ENCODE assay signal across 20 mouse cellular contexts in the genomic region with DNA sequence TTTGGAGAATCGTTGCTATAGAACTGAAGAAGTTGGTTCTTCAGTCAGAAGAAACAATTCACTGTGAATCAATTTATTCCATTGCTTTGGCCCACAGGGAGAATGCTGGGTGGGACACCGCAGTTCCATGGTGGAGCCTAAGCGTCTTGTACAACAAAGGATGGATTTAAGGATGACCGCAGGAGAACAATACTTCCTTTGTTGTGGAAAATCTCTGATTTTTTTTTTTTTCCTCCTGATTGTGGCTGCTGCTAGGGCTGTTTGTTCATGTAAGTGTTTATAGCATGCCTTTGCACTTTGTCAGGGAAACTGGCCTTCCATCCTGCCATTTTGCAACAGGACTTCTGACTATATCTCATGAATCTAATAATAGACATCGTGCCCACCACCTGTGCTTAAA.
DNase-seq lines count a peak whose midpoint lies in the region; ATAC-seq and TF ChIP-seq lines count a peak whose summit lies in the region.
"Had no signal": no experiment of that assay in that cellular context is flagged by ENCODE, and none has a peak within 500 bp of the region (broad histone marks: within the 10 kb centered on the region; RNA-seq: fewer than 3 reads in every experiment).

No protein-coding gene starts in this region.

- no peaks in the 10 kb centered on the region for H3K9me3 ChIP-seq in stomach, postnatal 0 days (ENCODE audit: control insufficient read depth, low read length)
- H3K9me3 ChIP-seq in hindbrain, embryonic 12.5 days (replicated peaks) = no peaks in the 10 kb centered on the region
- H3K9me3 ChIP-seq in forebrain, embryonic 10.5 days = no peaks in the 10 kb centered on the region
- H3K9me3 ChIP-seq: embryonic facial prominence, embryonic 12.5 days; forebrain, embryonic 12.5 days; G1E; heart, embryonic 12.5 days; hindbrain, embryonic 10.5 days; hindbrain, embryonic 15.5 days had no signal

- WGBS in stomach, postnatal 0 days = 86% methylated on average over 5 of the region's 5 CpGs
- 41% methylated on average over 5 of the region's 5 CpGs for WGBS in hindbrain, embryonic 12.5 days
- 56% methylated on average over 5 of the region's 5 CpGs for WGBS in forebrain, embryonic 10.5 days

- H3K4me3 ChIP-seq in myocyte = no peak overlapping the region
- H3K4me3 ChIP-seq in stomach, postnatal 0 days (ENCODE audit: low read depth, low read length) = no peak overlapping the region
- no peak overlapping the region for H3K4me3 ChIP-seq in hindbrain, embryonic 12.5 days
- H3K4me3 ChIP-seq in forebrain, embryonic 10.5 days = no peak overlapping the region
- H3K4me3 ChIP-seq: embryonic facial prominence, embryonic 12.5 days; forebrain, embryonic 12.5 days; heart, embryonic 12.5 days; hindbrain, embryonic 10.5 days; hindbrain, embryonic 15.5 days had no signal

- H3ac ChIP-seq in myocyte (ENCODE audit: control insufficient read depth, insufficient read length) = no peak overlapping the region

- TF ChIP-seq CTCF in stomach, postnatal 0 days (IDR thresholded peaks at IDR 0.05; ENCODE audit: low read depth) = no peak

- no peaks in the 10 kb centered on the region for H3K79me2 ChIP-seq in myocyte (ENCODE audit: control insufficient read depth, insufficient read depth)

- H3K27ac ChIP-seq in stomach, postnatal 0 days (replicated peaks) = peak overlapping the region; percentile 19; the same call in 1 of the 2 replicates
- H3K27ac ChIP-seq in hindbrain, embryonic 12.5 days = no peak overlapping the region
- H3K27ac ChIP-seq in forebrain, embryonic 10.5 days = no peak overlapping the region
- H3K27ac ChIP-seq: embryonic facial prominence, embryonic 12.5 days; forebrain, embryonic 12.5 days; hindbrain, embryonic 10.5 days; hindbrain, embryonic 15.5 days had no signal

- H3K4me1 ChIP-seq in stomach, postnatal 0 days (replicated peaks; ENCODE audit: control insufficient read depth, insufficient read depth) = no peaks in the 10 kb centered on the region
- H3K4me1 ChIP-seq in hindbrain, embryonic 12.5 days = no peaks in the 10 kb centered on the region
- peaks cover 5% of the 10 kb centered on the region; the same call in 1 of the 2 replicates for H3K4me1 ChIP-seq in forebrain, embryonic 10.5 days
- H3K4me1 ChIP-seq: embryonic facial prominence, embryonic 12.5 days; heart, embryonic 12.5 days; hindbrain, embryonic 15.5 days had no signal

- DNase-seq in 3T3-L1 (ENCODE audit: low read depth, low spot score) = peak; percentile 19
- peak; percentile 73 for DNase-seq in Muller cell, postnatal 12 days (ENCODE audit: inconsistent ontology term)
- no peak for DNase-seq in stomach, postnatal 0 days (ENCODE audit: low spot score)
- DNase-seq in forebrain, embryonic 10.5 days (ENCODE audit: extremely low spot score, low spot score) = no peak
- no peak for DNase-seq in right cerebral cortex, postnatal 10 days (ENCODE audit: low spot score in 2 of 2)
- DNase-seq: adrenal gland, adult 2 months; adrenal gland, postnatal 25 days; cerebellum, adult 2 months; cerebellum, postnatal 10 days; forebrain, postnatal 0 days; gastrocnemius, postnatal 25 days had no signal

- TF ChIP-seq POLR2A in myocyte (IDR thresholded peaks at IDR 0.05; ENCODE audit: insufficient read length, low read depth) = no peak

- no peaks in the 10 kb centered on the region for H3K36me3 ChIP-seq in myocyte (ENCODE audit: control insufficient read depth, insufficient read depth)
- no peaks in the 10 kb centered on the region for H3K36me3 ChIP-seq in stomach, postnatal 0 days (ENCODE audit: control insufficient read depth, insufficient read depth, low read length)
- H3K36me3 ChIP-seq in hindbrain, embryonic 12.5 days = no peaks in the 10 kb centered on the region
- no peaks in the 10 kb centered on the region for H3K36me3 ChIP-seq in forebrain, embryonic 10.5 days (replicated peaks)
- H3K36me3 ChIP-seq: embryonic facial prominence, embryonic 12.5 days; forebrain, embryonic 12.5 days; G1E; heart, embryonic 12.5 days; hindbrain, embryonic 10.5 days; hindbrain, embryonic 15.5 days had no signal

- H3K4me2 ChIP-seq in myocyte (ENCODE audit: low read depth) = peak overlapping the region; percentile 29
- no peak overlapping the region for H3K4me2 ChIP-seq in stomach, postnatal 0 days (replicated peaks; ENCODE audit: low read depth)
- no peak overlapping the region for H3K4me2 ChIP-seq in hindbrain, embryonic 12.5 days (replicated peaks)
- H3K4me2 ChIP-seq: embryonic facial prominence, embryonic 12.5 days; forebrain, embryonic 12.5 days; heart, embryonic 12.5 days; hindbrain, embryonic 15.5 days had no signal

- TF ChIP-seq EP300 in stomach, postnatal 0 days (optimal IDR thresholded peaks at IDR 0.05) = no peak

- H3K27me3 ChIP-seq in myocyte (ENCODE audit: control insufficient read depth, insufficient read depth, insufficient read length) = no peaks in the 10 kb centered on the region
- no peaks in the 10 kb centered on the region for H3K27me3 ChIP-seq in stomach, postnatal 0 days (ENCODE audit: control insufficient read depth, insufficient read depth, low read length)
- H3K27me3 ChIP-seq in hindbrain, embryonic 12.5 days = no peaks in the 10 kb centered on the region
- H3K27me3 ChIP-seq in forebrain, embryonic 10.5 days (ENCODE audit: poor library complexity, severe bottlenecking) = no peaks in the 10 kb centered on the region
- H3K27me3 ChIP-seq: CH12.LX; embryonic facial prominence, embryonic 12.5 days; forebrain, embryonic 12.5 days; heart, embryonic 12.5 days; hindbrain, embryonic 15.5 days had no signal

- no peak overlapping the region for H3K9ac ChIP-seq in stomach, postnatal 0 days (ENCODE audit: low read length)
- no peak overlapping the region for H3K9ac ChIP-seq in hindbrain, embryonic 12.5 days
- H3K9ac ChIP-seq: embryonic facial prominence, embryonic 12.5 days; forebrain, embryonic 12.5 days; forebrain, postnatal 0 days; heart, embryonic 12.5 days; hindbrain, embryonic 15.5 days had no signal

- ATAC-seq in stomach, postnatal 0 days (ENCODE audit: low FRiP score, low TSS enrichment) = no peak
- ATAC-seq in hindbrain, embryonic 12.5 days (ENCODE audit: low FRiP score) = no peak
- ATAC-seq: forebrain, postnatal 0 days had no signal

TF ChIP-seq in myocyte, 11 proteins besides CTCF, POLR2A, EP300 and RAD21:
- TF ChIP-seq MYOD1 (IDR thresholded peaks at IDR 0.05; ENCODE audit: control insufficient read depth in 1 of 3, insufficient read length in 2 of 3, low read depth in 2 of 3) = no peak
- TF ChIP-seq TCF3 (IDR thresholded peaks at IDR 0.05; ENCODE audit: insufficient read length, low read depth) = no peak
- TF ChIP-seq POLR2AphosphoS2 (IDR thresholded peaks at IDR 0.05; ENCODE audit: insufficient read length, low read depth) = no peak
- TF ChIP-seq REST (IDR thresholded peaks at IDR 0.05; ENCODE audit: insufficient read depth, insufficient read length) = no peak
- TF ChIP-seq CEBPB (IDR thresholded peaks at IDR 0.05; ENCODE audit: insufficient read depth, poor library complexity, severe bottlenecking) = no peak
- no peak for TF ChIP-seq MAX (IDR thresholded peaks at IDR 0.05; ENCODE audit: low read depth)
- no peak for TF ChIP-seq E2F4 (IDR thresholded peaks at IDR 0.05; ENCODE audit: insufficient read depth)
- TF ChIP-seq SRF (IDR thresholded peaks at IDR 0.05; ENCODE audit: control insufficient read depth, insufficient read length, low read depth) = no peak
- no peak for TF ChIP-seq MYOG (IDR thresholded peaks at IDR 0.05; ENCODE audit: control insufficient read depth in 1 of 3, insufficient read depth in 1 of 3, insufficient read length in 2 of 3, low read depth in 2 of 3)
- TF ChIP-seq TCF12 (IDR thresholded peaks at IDR 0.05; ENCODE audit: insufficient read depth, poor library complexity, severe bottlenecking) = no peak
- TF ChIP-seq USF1 (IDR thresholded peaks at IDR 0.05; ENCODE audit: low read depth) = no peak

Comparison
In these comparisons a context has a peak if more than half of its experiments do, and no peak if none do; other contexts are left out.
1. DNase-seq: peak in 3T3-L1 (single experiment) and Muller cell, postnatal 12 days (single experiment); none in stomach, postnatal 0 days (single experiment), forebrain, embryonic 10.5 days (single experiment) and right cerebral cortex, postnatal 10 days (0 of 2).